Mouse (Mus musculus) heart, postnatal 36 days (tissue): ENCODE results near the gene St3gal6. TPM values are rescaled to one million over a fixed set of nuclear protein-coding genes. Genes with fewer than 3 reads are reported as not detected.
A peak's percentile ranks its signal among the peaks of the same experiment; 100 is the strongest.

Experiments used
- DNase-seq, 2 experiments: peaks; one replicate each; pipeline ENCODE4 v3.0.0; 2021 to 2022
- intact Hi-C: fragments of 180-260 bp; cut with DNase I; formaldehyde crosslinking; loops from one replicate; pipeline ENCODE4 v1.15.1; 2025
- total RNA-seq, 2 experiments: library from RNA; stranded (reverse); gene quantifications; 2 replicates each; pipeline ENCODE4 v1.2.3; 2021

Gene St3gal6
- total RNA-seq, 2 experiments from 2014 or later: 40.2 to 43.7 TPM

- peak in 1 of 2 experiments; percentile 53 for DNase-seq
- intact Hi-C loops: loop anchor here (2.0 to 5.0 kb wide), 7 partner anchors 26 to 205 kb away; partner anchors contain the start of genes Cldnd1 and Cpox
These were observed 1.4 kb downstream of the St3gal6 start for GRCm38 (mm10) chr16:58522677-58523043.

DNA sequence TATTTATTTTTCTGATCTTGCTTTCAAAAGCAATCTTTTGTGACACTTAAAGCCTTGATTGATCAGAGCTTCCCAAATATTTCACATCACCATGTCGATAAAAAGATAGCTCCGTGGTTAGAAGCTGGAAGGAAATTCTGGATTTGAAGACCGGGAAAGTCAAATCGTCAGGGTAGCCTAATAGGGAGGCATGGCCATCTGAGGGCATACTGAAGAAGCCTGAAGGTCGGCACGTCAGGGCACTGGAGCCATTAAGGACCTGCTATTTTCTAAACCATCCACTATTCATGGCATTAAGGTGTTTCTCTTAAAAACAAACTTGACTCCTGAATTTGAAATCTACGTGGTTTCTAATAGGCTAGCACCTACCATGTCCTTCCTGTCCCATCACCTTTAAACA lies 2.1 kb downstream of the St3gal6 start:
- intact Hi-C loops: loop anchor here (2.0 to 5.0 kb wide), 7 partner anchors 25 to 205 kb away; partner anchors contain the start of genes Cldnd1 and Cpox
- no peak for DNase-seq

- intact Hi-C loops: loop anchor here (5.0 kb wide), 4 partner anchors 101 to 206 kb away; partner anchors contain the start of genes Cldnd1 and Cpox
- DNase-seq: no peak
These were observed 2.9 kb downstream of the St3gal6 start for GRCm38 (mm10) chr16:58521182-58521581.

DNA sequence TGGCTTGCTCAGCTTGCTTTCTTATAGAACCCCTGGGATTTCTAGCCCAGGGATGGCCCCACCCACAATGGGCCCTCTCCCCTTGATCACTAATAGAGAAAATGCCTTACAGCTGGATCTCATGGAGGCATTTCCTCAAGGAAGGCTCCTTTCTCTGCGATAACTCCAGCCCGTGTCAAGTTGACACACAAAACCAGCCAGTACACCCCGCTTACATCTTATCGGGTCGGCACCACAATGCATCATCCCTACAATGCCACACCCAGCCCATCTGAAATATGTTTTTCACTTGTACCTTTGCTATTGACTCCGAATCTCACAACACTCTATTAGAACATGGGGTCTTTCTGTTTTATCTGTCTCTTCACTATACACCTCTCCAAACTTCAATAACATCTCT lies 3.6 kb downstream of the St3gal6 start:
- no peak for DNase-seq
- intact Hi-C loops: loop anchor here (5.0 kb wide), 4 partner anchors 102 to 207 kb away; partner anchors contain the start of genes Cldnd1 and Cpox

DNA sequence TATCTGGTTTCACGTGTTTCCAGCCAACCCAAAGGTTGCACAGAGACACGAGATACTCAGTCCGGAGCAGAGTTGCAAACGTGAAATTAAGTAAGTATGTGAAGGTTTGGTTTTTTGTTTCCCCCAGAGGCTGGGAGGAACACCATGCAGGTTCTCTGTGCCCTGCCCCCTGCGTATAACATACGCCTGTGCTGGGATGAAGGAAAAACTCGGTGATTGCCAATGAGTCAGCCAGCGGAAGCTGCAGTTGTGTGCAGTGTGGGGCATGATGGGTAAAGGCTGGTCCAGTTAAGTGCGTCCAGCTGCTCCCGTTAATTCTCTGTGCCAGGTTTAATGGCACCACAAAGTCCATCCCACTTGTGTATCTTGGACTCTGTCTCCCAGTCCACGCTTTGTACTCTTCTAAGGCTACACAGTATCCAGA lies 4.4 kb downstream of the St3gal6 start:
- no peak for DNase-seq
- intact Hi-C loops: loop anchor here (5.0 kb wide), 4 partner anchors 103 to 208 kb away; partner anchors contain the start of genes Cldnd1 and Cpox

- intact Hi-C loops: no loop called here
- DNase-seq: no peak
These were observed 6.9 kb downstream of the St3gal6 start for GRCm38 (mm10) chr16:58516960-58517798.

DNA sequence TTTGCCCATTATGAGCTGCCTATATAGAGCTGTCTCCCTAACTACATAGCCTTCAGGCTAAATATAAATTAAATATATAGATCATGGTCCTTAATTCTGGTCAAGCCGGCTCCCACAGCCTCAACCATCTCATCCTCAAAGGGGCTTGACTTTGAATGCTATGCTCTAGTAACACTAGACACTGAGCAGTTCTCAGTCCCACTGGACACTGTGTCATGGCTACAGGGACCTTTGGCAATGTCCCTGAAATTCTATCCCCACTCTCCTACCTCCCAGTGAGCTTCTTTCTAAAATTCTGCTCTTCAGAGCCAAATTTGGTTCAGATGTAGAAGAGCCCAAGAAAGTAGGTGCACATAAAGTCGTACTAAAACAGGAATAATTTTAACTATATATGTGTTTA lies 7.9 kb downstream of the St3gal6 start:
- no peak for DNase-seq
- intact Hi-C loops: no loop called here

- DNase-seq: peak; percentile 38 to 51
- intact Hi-C loops: no loop called here
These were observed 9.5 kb downstream of the St3gal6 start for GRCm38 (mm10) chr16:58514565-58514964.

DNA sequence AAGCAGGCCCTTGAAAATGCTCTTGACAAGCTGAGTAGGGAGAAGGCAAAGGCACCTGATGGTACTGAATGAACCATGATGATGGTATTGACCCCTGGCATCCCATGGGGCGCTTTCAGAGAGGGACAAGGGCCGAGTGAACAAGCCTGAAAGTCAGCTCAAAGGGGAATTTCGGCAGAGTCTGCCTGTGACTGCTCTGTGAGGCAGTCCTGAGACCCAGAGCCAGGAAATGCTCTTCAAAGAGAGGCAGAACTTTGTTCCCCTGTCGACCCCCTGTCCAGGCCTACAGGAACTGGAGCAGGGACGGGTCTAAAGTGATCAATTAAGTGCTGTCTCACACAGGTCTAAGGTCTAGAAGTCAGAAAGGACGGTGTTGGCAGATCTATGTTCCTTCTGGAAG lies 10.3 kb downstream of the St3gal6 start:
- peak; percentile 42 to 61 for DNase-seq
- intact Hi-C loops: no loop called here

DNA sequence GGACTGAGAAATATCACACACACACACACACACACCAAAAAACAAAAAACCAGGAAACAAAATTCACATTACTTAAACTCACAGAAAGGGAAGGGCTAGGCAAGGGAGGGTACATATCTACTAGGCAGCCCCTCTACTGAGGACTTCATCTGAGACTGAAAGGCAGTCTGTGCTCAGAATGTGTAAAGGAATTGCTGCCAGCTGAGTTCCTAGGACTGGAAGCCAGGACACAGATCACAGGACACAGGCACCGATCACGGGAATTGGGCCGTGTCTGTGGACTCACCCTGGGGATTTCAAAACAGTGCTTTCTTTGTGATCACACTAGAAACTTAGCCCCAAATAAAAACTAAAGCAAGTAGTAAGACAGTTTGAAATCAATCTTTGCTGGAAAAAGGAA lies 11.2 kb downstream of the St3gal6 start:
- peak; percentile 63 to 67 for DNase-seq
- intact Hi-C loops: loop anchor here (1.0 kb wide), 1 partner anchor 11 kb away; no protein-coding TSS in a partner anchor

GRCm38 (mm10) chr16:58512181-58512761 lies 11.8 kb downstream of the St3gal6 start:
- peak; percentile 45 to 60 for DNase-seq
- intact Hi-C loops: loop anchor here (1.0 kb wide), 1 partner anchor 10 kb away; no protein-coding TSS in a partner anchor

DNA sequence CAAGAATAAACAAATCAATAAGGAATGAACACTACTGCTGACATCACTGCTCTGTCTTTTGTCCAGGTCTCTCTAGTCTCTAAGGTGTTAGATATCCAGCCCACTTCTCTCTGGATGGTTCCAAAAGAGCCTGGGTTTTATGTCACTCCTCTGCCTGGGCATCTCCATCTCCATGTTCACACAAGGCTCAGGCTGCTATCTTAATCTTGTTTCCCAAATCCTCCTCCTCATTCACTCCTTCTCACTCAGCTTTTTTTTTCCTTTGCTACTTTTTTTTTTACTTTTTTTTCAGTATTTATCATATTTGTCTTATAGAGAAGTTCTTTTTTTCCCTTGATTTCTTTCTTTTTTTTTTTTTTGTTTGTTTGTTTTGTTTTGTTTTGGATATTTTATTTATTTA lies 19.1 kb downstream of the St3gal6 start:
- DNase-seq: no peak
- intact Hi-C loops: no loop called here

DNA sequence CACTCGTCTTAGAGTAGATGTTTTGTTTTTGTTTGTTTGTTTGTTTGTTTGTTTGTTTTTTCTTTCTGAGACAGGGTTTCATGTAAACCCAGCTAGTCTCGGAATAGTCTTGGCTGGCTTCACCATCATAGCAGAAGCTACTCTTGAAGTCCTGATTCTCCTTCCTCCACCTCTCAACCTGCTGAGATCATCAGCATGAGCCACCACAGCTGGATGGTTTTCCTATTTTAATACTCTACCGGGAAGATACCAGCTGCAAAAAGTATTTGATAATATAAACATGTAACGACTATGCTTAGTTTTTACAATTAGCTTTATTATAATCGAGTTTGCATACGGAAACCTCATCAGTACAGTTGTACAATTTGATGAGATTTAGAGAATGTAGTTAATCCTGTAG lies 21.5 kb downstream of the St3gal6 start:
- intact Hi-C loops: loop anchor here (1.0 kb wide), 1 partner anchor 10 kb away; no protein-coding TSS in a partner anchor
- no peak for DNase-seq

DNA sequence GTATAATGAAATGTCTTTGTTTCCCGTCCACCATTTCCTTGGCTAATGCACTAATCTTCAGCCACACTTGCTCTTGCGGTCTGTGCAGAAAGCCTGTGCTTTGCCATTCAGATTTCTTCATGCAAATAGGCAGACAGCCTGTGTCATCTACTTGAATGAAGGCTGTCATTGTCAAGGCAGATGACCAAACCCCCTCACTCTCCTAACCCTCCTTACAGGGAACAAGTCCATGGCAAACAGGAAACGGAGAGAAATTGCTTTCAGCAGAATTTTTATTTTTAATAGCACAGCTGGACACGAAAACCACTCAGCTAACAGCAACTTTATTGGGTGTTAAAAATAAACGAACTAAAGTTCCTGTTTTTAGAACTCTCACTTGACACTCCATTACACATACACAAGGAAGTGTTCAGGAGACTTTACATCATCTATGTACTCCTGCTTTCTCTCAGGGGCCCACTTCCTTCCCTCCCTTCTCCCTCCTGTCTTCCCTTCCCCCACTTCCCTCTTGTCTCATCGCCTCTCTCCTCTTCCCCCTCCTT lies 22.2 kb downstream of the St3gal6 start:
- no peak for DNase-seq
- intact Hi-C loops: loop anchor here (1.0 kb wide), 1 partner anchor 10 kb away; no protein-coding TSS in a partner anchor

DNA sequence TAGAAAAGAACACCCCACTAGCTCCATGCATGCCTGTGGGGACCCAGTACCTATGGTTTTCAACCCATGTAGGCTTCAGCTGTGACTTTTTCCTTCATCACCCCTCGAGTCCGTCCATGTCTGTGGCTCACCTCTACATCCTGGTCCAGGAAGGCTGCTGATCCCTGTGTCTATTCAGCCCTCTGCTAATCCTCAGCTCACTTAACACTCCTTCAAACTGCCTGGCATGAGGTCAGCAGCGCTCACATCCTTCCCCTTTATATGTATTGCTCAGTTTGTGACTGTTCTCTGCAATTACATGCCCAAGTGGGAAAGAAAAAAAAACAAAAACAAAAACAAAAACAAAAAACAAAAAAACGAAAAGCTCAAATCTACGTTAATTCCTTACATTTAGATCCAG lies 24.4 kb downstream of the St3gal6 start:
- intact Hi-C loops: loop anchor here (2.0 to 5.0 kb wide), 2 partner anchors 19 to 37 kb away; no protein-coding TSS in a partner anchor
- DNase-seq: no peak

DNA sequence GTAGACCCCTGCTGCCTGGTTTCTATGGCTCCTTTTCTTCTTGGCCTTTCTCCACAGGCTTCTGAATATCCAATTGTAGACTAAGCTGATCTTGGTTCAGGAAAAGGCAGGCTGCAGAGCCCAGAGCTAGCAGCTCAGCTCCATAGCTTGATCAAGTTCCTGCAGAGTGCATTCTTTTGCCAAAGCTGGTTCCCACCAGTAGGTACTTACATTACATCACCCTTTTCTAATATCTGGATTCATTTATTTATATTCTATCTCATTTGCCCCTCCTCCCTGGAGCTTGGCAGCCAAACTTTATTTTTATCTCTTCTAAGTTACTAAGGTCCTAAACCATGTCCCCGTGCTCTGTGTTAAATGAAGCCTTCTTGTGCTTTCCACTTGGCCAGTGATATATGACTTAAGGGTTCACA lies 24.9 kb downstream of the St3gal6 start:
- intact Hi-C loops: loop anchor here (2.0 to 5.0 kb wide), 2 partner anchors 18 to 37 kb away; no protein-coding TSS in a partner anchor

DNA sequence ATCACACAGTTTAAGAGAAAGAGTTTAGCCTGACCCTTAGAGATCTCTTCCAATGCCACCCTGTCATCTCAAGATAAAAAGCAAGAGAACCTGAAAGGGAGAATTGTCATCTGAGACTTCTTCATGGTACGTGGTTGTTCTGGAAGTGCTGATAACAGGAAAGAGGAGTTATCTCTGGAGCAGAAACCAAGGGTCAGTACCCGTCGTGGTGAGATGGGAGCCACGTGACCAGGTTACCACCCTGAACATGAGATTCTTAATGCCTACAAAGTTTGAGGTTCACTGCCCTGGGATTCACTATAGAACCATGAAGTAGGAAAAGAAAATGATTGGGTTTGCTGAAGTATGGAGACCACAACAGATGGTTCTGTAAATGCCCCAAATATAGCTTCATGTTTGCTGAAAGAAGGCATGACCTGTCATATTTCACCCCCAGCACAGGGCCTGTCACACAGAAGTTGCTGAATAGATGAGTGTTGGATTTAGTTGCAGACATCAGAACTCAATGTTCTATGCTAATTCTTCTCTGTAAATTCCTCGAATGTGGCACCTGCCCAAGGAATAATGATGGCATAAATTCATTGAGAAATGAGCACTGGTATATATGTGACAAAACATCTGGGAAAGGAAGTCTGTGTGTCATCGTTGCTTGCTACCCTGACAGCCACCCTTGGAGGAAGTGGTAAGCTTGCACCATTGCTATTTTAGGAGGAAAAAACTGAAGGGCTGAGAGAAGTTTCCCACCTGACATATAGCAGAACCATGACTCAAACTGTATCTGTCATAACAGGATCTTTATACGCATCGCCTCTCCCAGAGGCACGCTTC lies 25.9 kb downstream of the St3gal6 start:
- intact Hi-C loops: loop anchor here (2.0 to 5.0 kb wide), 3 partner anchors 17 to 36 kb away; no protein-coding TSS in a partner anchor
- DNase-seq: no peak

More for the DNA sequence above, 24.9 kb downstream of the St3gal6 start:
- DNase-seq: no peak

DNA sequence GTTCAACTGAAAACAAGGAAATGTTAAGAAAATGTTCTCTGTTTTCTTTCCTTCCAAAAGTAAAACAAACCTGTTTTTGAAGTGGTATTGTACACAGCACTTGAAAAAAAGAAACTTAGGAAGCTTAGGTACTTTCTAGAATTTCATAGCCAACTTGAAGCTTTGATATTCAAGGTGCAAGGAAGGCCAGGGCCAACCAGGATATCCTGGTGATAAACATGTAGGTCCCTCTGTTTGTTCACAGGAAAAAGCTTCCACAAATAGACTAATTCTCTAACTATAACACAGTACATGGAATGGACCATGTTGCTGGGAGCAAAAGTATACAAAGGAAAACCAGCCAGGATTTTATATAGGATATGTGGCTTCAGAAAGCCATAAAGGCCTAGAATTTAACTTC lies 27.3 kb downstream of the St3gal6 start:
- intact Hi-C loops: loop anchor here (2.0 to 5.0 kb wide), 2 partner anchors 26 to 34 kb away; no protein-coding TSS in a partner anchor
- no peak for DNase-seq

GRCm38 (mm10) chr16:58487861-58488260 lies 36.2 kb downstream of the St3gal6 start:
- intact Hi-C loops: no loop called here
- no peak for DNase-seq

GRCm38 (mm10) chr16:58482296-58482695 lies 41.7 kb downstream of the St3gal6 start:
- DNase-seq: no peak
- intact Hi-C loops: no loop called here
